Mouse (Mus musculus): ENCODE results near the gene Plod3.
"Not testable (repeated sequence)": the region's sequence is repeated elsewhere in the genome, so short reads cannot be mapped to it uniquely, and the experiment has no call there.

Plod3 gene

DNA sequence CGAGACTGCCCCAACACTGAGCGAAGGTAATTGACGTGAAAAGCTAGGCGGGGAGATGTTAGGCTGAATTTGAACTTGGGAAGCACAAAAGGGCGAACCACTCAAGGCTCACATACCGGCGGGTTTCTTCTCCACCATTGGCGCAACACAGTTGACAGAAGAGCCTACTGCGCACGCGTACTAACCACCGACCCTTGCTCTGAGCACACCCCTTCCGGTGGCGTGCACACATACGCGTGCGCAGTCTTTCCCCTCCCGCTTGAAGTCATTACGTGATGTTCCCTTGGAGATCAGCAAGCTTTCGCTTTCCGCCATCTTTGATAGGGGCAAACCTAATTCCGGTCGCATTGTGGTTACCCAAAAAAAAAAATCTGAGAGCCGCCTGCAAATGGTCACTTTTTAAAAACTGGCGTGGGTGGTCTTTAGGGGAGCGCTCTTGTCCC is at the start of gene Plod3:
TSS of gene Plod3 (plus strand) at position 325 of the 443 bp plus-strand sequence.
- DNase-seq, result peak; percentile 97 to 99

GRCm38 (mm10) chr5:136937621-136938020 is 49.2 kb upstream of the Plod3 start:
- DNase-seq, result peak; percentile 78 to 82

DNA sequence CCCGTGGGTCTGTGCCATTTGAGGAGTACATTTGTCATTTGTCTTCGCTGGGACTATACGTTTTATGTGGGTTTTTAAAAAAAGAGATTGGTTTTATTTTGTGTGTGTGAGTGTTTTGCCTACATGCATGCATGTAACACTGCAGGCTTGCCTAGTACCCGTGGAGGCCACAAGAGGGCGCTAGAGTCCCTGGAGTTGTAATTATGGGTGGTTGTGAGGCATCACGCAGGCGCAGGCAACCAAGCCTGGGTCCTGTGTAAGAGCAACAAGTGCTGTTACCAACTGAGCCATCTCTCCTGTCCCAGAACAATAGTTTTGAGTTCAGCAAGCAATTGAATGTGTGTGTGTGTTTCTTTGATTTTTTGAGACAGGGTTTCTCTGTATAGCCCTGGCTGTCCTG is 47.5 kb upstream of the Plod3 start:
- DNase-seq, result peak; percentile 27 to 68

DNA sequence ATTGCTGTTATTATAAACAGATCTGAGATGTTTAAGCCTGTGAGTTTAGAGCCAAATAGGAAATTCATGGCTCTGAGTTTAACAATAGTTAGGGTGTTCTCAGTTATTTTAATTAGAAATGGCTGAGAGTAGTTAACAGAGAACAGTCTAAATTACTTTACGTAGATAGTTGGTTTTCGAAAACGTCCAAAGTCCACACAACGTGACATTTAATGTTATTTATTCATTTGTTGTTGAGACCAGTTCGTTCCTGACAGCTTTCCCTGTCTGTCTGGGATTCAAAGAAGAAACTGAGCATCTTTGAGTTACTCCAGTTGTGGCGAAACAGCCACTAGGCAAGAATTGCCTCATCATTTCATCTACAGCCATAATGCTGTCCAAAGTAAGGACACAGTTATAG is 46.8 kb upstream of the Plod3 start:
- DNase-seq, result not testable (repeated sequence)

GRCm38 (mm10) chr5:136940845-136941560 is 45.8 kb upstream of the Plod3 start:
- no peak for DNase-seq

DNA sequence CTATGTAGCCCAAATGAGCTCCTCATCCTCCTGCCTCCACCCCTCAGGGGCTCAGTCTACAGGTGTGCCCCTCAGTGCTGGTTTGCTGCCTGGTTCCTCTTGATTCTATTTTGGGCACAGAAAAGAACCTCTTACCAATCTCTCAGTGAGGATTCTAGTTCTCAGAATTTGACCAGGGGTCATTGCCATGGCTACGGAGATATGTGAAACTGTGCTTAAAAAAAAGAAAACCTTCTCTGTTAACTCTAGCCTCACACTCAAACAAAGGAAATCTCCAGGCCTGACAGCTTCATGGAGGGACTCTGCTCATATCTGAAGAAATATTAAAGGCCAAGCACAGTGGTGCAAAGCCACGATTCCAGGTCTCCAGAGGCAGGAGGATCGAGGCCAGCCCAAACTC is 44.0 kb upstream of the Plod3 start:
- DNase-seq, result no peak

- DNase-seq, result no peak
Measured at GRCm38 (mm10) chr5:136943382-136943781, 43.4 kb upstream of the Plod3 start.

DNA sequence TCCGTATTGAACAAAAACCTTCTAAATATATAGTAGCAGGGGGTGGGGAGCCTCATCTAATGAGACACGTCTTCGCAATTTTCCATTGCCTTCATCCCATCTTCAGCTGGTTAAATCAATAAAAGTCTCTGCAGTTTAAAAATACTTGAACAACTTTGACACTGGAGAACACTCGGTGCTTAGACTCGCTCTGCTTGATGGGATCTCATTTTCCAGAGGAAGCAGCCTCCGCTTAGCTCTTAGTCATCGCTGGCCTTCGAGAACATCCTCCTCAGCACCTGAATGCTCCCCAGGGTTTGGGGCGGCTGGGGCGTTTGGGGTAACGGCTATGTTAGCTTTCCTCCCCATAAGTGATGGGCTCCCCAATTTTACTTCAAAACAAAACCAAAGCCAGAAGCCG is 41.7 kb upstream of the Plod3 start:
- DNase-seq, result no peak

DNA sequence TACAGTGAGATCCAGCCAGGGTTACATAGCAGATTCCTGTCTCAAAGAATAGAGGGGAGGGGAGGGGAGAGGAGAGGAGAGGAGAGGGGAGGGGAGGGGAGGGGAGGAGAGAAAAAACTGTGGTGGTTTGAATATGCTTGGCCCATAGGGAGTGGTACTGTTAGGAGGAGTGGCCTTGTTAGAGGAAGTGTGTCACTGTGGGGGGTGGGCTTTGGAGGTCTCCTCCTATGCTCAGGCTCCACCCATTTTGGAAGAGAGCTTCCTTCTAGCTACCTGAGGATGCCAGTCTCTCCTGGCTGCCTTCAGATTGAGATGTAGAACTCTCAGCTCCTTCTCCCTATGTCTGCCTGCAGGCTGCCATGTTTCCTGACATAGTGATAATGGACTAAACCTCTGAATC is 38.9 kb upstream of the Plod3 start:
- DNase-seq, result no peak

DNA sequence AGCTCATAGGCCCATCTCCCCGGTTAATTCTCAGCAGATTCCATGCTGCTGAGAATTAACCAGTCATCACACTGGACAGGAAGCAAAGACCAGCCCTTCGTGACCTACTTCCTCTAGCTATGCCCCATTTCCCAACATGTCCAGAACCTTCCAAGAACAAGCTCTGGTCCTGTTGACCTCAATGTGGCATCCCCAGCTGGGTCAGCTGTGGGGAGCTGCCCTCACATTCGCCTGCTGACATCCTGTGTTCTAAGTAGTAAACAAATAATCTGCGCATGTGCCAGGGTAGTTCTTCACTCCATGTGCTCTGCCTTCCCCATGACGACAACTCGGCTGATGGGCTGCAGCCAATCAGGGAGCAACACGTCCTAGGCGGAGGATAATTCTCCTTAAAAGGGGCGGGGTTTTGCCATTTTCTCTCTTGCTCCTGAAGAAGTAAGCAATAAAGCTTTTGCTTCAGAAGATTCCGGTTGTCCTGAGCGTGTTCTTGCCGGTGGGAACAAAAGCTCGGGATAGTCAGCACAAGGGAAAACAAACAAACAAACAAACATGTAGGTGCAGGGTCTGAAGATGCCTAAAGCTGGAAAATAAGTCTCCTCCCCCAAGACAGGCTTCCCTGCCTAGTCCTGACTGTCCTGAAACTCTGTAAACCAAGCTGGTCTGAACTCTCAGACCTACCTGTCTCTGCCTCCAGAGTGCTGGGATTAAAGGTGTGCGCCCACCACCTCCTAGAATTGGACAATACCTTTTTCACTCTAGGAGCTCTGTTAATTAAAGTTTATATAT is 37.1 kb upstream of the Plod3 start:
- not testable (repeated sequence) for DNase-seq

DNA sequence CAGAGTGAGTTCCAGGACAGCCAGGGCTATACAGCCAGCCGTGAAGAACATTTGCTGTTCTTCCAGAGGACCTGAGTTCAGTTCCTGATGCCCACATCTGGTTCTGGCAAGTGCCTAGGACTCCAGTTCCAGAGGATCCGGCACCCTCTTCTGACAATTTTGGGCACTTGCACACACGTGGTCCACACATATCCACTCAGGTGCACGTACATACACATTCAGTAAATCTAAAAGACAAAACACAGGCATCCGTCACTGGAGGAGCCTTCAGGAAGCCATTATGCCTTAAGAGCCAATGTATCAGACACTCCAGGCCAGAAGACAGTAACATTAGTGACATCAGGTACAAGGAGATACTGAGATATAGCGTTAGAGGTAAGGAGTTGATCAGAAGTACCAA is 36.3 kb upstream of the Plod3 start:
- DNase-seq, result no peak

- DNase-seq, result no peak
Measured at GRCm38 (mm10) chr5:136952153-136952552, 34.7 kb upstream of the Plod3 start.

GRCm38 (mm10) chr5:136953015-136953414 is 33.8 kb upstream of the Plod3 start, which contains the start of gene Fis1:
TSS of gene Fis1 (plus strand) at chr5:136953275.
- peak; percentile 98 to 99 for DNase-seq

DNA sequence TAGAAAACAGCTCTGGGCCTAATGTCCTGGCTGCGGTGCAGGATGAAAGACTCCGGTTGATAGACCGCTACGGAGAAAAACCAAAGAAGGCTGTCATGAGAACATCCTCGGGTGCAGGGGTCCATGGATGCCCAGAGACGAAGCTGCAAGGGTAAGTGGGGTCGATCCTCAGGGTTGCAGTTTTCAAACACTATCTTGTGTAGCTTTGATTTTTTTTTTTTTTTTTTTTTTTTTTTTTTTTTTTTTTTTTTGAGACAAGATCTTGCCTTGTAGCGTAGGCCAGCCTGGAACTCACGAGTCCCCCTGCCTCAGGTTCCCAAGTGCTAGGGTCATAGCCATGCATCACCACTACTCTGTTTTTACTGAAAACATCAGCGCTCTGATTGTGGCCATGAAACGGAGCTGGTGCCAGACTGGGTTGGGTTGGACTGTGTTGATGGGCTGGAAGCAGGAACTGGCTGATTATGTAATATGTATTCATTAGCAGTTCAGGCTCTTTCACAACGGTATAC is 33.3 kb upstream of the Plod3 start:
- DNase-seq, result peak; percentile 69

DNA sequence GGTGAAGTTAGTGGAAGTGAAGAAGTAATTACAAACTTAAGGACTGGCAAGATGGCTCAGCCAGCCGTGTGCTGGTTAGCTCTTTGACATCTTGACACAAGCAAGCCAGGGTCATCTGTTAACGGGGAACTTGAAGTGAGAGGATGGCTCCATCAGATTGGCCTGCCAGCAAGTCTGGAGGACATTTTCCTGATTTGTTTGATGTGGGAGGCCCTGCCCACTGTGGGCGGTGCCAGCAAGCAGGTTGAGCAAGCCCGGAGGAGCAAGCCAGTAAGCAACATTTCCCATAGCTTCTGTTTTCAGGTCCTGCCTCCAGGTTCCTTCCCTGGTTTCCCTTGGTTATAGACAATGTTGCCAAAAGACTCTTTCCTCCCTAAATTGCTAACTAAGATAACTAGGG is 31.2 kb upstream of the Plod3 start:
- peak in 1 of 2 experiments; percentile 56 for DNase-seq

GRCm38 (mm10) chr5:136957250-136957649 is 29.6 kb upstream of the Plod3 start:
- no peak for DNase-seq

GRCm38 (mm10) chr5:136958991-136959605 is 27.7 kb upstream of the Plod3 start:
- peak; percentile 78 to 89 for DNase-seq

DNA sequence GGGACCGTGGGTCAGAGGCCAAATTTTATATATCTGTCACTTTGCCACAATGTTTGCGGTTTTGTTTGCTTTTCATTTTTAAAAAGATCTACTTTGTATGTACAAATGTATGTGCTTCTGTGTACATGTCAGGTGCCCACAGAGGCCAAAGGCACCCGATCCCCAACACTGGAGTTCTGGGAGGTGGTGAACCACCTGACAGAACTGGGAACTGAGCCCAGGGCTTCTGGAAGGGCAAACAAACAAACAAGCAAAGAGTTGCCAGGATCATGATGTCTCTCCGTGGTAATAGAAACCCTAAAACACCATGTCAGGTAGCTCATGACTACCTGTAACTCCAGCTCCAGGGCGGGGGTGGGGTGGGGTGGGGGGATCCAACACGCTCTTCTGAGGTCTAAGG is 26.8 kb upstream of the Plod3 start:
- peak; percentile 78 to 80 for DNase-seq

DNA sequence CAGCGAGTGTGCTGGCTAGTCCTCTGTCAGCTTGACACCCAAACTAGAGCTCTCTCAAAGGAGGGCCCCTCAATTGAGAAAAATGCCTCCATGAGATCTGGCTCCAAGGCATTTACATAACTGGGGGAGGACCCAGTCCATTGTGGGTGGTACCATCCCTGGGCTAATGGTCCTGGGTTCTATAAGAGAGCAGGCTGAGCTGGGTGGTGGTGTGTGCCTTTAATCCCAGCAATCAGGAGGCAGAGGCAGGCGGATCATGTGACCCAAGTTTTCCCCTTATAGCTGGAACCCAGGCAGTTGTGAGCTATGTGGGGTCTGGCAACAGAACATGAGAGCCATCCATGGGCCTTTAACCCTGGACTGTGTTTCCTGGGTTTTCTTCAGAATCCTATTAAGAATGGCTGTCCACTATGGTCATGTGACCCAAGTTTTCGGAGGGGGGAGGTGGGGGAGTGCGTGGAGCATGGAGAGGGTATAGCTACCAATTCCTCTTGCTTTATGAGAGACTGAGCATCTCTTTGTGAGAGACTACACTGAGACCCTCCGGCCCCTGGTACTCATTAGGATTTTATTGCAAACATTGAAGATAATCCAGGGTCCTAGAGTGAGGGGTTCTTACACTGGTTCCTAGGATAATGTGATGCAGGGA is 25.4 kb upstream of the Plod3 start:
- no peak for DNase-seq

DNA sequence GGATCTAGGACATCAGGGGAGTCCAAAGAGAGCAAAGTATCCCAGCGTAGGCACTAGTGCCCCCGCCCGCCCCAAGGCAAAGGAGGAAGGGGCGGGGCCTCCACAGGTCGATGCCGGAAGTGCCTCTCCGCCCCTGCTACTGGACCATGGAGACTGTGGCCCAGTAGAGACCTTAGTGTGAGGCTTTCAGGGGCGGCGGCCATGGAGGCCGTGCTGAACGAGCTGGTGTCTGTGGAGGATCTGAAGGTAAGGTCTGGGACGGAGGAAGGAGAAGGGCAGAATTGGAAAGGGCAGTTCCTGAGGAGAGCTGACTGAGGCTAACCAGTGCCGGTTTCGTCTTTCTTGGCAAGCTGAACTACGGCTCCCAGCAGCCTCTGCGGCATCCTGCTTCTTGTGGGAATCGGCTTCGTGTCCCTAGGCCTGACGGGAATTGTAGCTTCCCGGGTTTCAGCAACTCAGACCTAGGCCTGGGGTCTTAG is 24.8 kb upstream of the Plod3 start:
- DNase-seq, result peak; percentile 95 to 96

GRCm38 (mm10) chr5:136962501-136962900 is 24.3 kb upstream of the Plod3 start:
- peak; percentile 85 to 92 for DNase-seq

GRCm38 (mm10) chr5:136962966-136963540 is 23.8 kb upstream of the Plod3 start:
- no peak for DNase-seq
